Mouse (Mus musculus) CH12.LX (cell line): Measurements from ENCODE around the gene Gjb5. TPM values are rescaled to one million over a fixed set of nuclear protein-coding genes. Genes with fewer than 3 reads are reported as not detected.

Experiments used
- DNase-seq: peaks from one replicate; pipeline ENCODE4 v3.0.0-alpha.2; 2013; ENCODE audit errors: extremely low read depth
- H3K27ac ChIP-seq: 2 replicates; pipeline ENCODE4 v1.5.1; 2012; ENCODE audit warnings: low read depth, mild to moderate bottlenecking, control low read depth, moderate library complexity; ENCODE audit not compliant: insufficient read depth
- H3K27me3 ChIP-seq: replicated peaks from 2 replicates; pipeline ENCODE3; 2012; ENCODE audit warnings: inconsistent platforms
- H3K36me3 ChIP-seq, 2 experiments: replicated peaks in 1 of 2; 2 replicates each; pipeline versions ENCODE3 to v1.6.1; 2012; ENCODE audit warnings: inconsistent platforms in 1 of 2, low read length in 1 of 2, mild to moderate bottlenecking in 1 of 2, mixed read lengths in 1 of 2, moderate library complexity in 1 of 2; ENCODE audit not compliant: control insufficient read depth in 1 of 2, insufficient read depth in 1 of 2
- H3K4me1 ChIP-seq, 2 experiments: 2 replicates each; pipeline ENCODE4 v1.6.1; 2012; ENCODE audit warnings: inconsistent platforms in 1 of 2, moderate library complexity in 1 of 2; ENCODE audit not compliant: insufficient read depth in 2 of 2, control insufficient read depth in 1 of 2
- H3K4me2 ChIP-seq: 2 replicates; pipeline ENCODE4 v1.6.1; 2012; ENCODE audit warnings: low read depth, mild to moderate bottlenecking, control low read depth; ENCODE audit not compliant: poor library complexity, insufficient read depth, severe bottlenecking
- H3K4me3 ChIP-seq, 3 experiments: fragments of 150-350 bp in 1 of 3; sonication (generic) in 1 of 3; replicated peaks in 1 of 3; 2 replicates each; pipeline versions ENCODE3 to v1.5.1; 2011 to 2012; ENCODE audit warnings: low read depth in 2 of 3, low read length in 2 of 3, mild to moderate bottlenecking in 2 of 3, moderate library complexity in 2 of 3, control low read depth in 1 of 3, improper control_type of control experiment in 1 of 3, inconsistent platforms in 1 of 3, mixed read lengths in 1 of 3; ENCODE audit not compliant: poor library complexity in 1 of 3
- H3K79me2 ChIP-seq: replicated peaks from 2 replicates; pipeline ENCODE4 v1.6.1; 2012; ENCODE audit warnings: mild to moderate bottlenecking, moderate library complexity; ENCODE audit not compliant: control insufficient read depth, poor library complexity, insufficient read depth, severe bottlenecking; ENCODE audit errors: extremely low read depth
- H3K9ac ChIP-seq: 2 replicates; pipeline ENCODE4 v1.6.1; 2012; ENCODE audit warnings: low read depth, mild to moderate bottlenecking, control low read depth, moderate library complexity; ENCODE audit not compliant: insufficient read depth
- H3K9me3 ChIP-seq: replicated peaks from 2 replicates; pipeline ENCODE3; 2012; ENCODE audit warnings: low read length, inconsistent platforms, mixed read lengths
- BHLHE40 ChIP-seq: IDR thresholded peaks from 2 replicates; pipeline ENCODE4 v1.6.1; 2011; ENCODE audit warnings: mild to moderate bottlenecking, low read depth, low read length, improper control_type of control experiment
- CHD1 ChIP-seq: IDR thresholded peaks from 2 replicates; pipeline ENCODE4 v1.6.1; 2012; ENCODE audit warnings: low read depth, low read length, improper control_type of control experiment, inconsistent platforms
- CHD2 ChIP-seq: IDR thresholded peaks from 2 replicates; pipeline ENCODE4 v1.6.1; 2011; ENCODE audit warnings: low read length, improper control_type of control experiment
- CTCF ChIP-seq, 2 experiments: IDR thresholded peaks in 1 of 2; conservative IDR thresholded peaks in 1 of 2; 2 replicates each; pipeline ENCODE4 v1.5.1; 2011 to 2012; ENCODE audit warnings: low read depth in 2 of 2, low read length in 2 of 2, improper control_type of control experiment in 1 of 2, inconsistent platforms in 1 of 2, mild to moderate bottlenecking in 1 of 2, moderate library complexity in 1 of 2
- ELF1 ChIP-seq: IDR thresholded peaks from 2 replicates; pipeline ENCODE4 v1.6.1; 2014; ENCODE audit warnings: low read depth, mild to moderate bottlenecking, inconsistent platforms, low read length, improper control_type of control experiment
- EP300 ChIP-seq: IDR thresholded peaks from 2 replicates; pipeline ENCODE4 v1.6.1; 2011; ENCODE audit warnings: low read length, improper control_type of control experiment
- GABPA ChIP-seq: IDR thresholded peaks from 2 replicates; pipeline ENCODE4 v1.6.1; 2012; ENCODE audit warnings: low read depth, low read length, improper control_type of control experiment, inconsistent platforms; ENCODE audit not compliant: insufficient replicate concordance
- IRF4 ChIP-seq: IDR thresholded peaks from 2 replicates; pipeline ENCODE4 v1.6.1; 2014; ENCODE audit warnings: low read depth, mild to moderate bottlenecking, inconsistent platforms, low read length, improper control_type of control experiment
- JUN ChIP-seq: IDR thresholded peaks from 2 replicates; pipeline ENCODE4 v1.6.1; 2011; ENCODE audit warnings: low read depth, mild to moderate bottlenecking, low read length, improper control_type of control experiment, moderate library complexity; ENCODE audit not compliant: insufficient read depth
- MEF2A ChIP-seq: IDR thresholded peaks from 2 replicates; pipeline ENCODE4 v1.6.1; 2014; ENCODE audit warnings: low read depth, mild to moderate bottlenecking, inconsistent platforms, low read length, improper control_type of control experiment, borderline replicate concordance
- MYC ChIP-seq: IDR thresholded peaks from 2 replicates; pipeline ENCODE4 v1.6.1; 2011; ENCODE audit warnings: low read depth, mild to moderate bottlenecking, improper control_type of control experiment, low read length
- NELFE ChIP-seq: IDR thresholded peaks from 2 replicates; pipeline ENCODE4 v1.6.1; 2011; ENCODE audit warnings: low read depth, low read length, improper control_type of control experiment
- NRF1 ChIP-seq: IDR thresholded peaks from 2 replicates; pipeline ENCODE4 v1.6.1; 2014; ENCODE audit warnings: low read depth, mild to moderate bottlenecking, inconsistent platforms, low read length, improper control_type of control experiment, moderate library complexity
- POLR2AphosphoS2 ChIP-seq: IDR thresholded peaks from 2 replicates; pipeline ENCODE4 v1.6.1; 2011; ENCODE audit warnings: low read depth, low read length, improper control_type of control experiment
- RAD21 ChIP-seq: IDR thresholded peaks from 2 replicates; pipeline ENCODE4 v1.6.1; 2011; ENCODE audit warnings: low read depth, mild to moderate bottlenecking, low read length, improper control_type of control experiment, moderate library complexity
- SIN3A ChIP-seq: IDR thresholded peaks from 2 replicates; pipeline ENCODE4 v1.6.1; 2012; ENCODE audit warnings: low read length, improper control_type of control experiment, inconsistent platforms
- SMC3 ChIP-seq: IDR thresholded peaks from 2 replicates; pipeline ENCODE4 v1.6.1; 2011; ENCODE audit warnings: low read depth, low read length, improper control_type of control experiment
- UBTF ChIP-seq: IDR thresholded peaks from 2 replicates; pipeline ENCODE4 v1.6.1; 2012; ENCODE audit warnings: low read depth, mild to moderate bottlenecking, inconsistent platforms, low read length, improper control_type of control experiment, moderate library complexity
- USF2 ChIP-seq: conservative IDR thresholded peaks from 2 replicates; pipeline ENCODE4 v1.6.1; 2011; ENCODE audit warnings: low read depth, low read length, improper control_type of control experiment
- ZC3H11A ChIP-seq: IDR thresholded peaks from 2 replicates; pipeline ENCODE4 v1.6.1; 2012; ENCODE audit warnings: low read depth, mild to moderate bottlenecking, inconsistent platforms, low read length, improper control_type of control experiment
- ZMIZ1 ChIP-seq: IDR thresholded peaks from 2 replicates; pipeline ENCODE4 v1.6.1; 2012; ENCODE audit warnings: low read depth, mild to moderate bottlenecking, inconsistent platforms, low read length, improper control_type of control experiment
- ZNF384 ChIP-seq: IDR thresholded peaks from 2 replicates; pipeline ENCODE4 v1.6.1; 2012; ENCODE audit warnings: low read depth, low read length, improper control_type of control experiment, inconsistent platforms
- dilution Hi-C: fragments of 300-500 bp; cut with MboI; formaldehyde crosslinking; loops from 2 replicates; pipeline ENCODE4 v1.14.3; 2020; ENCODE audit warnings: low sequenced_read_pairs; ENCODE audit not compliant: extremely low pct_unique_long_range_greater_than_20kb, extremely low pct_ligation_motif_present
- in situ Hi-C: fragments of 300-500 bp; cut with MboI; formaldehyde crosslinking; loops from 3 replicates; pipeline ENCODE4 v1.14.3; 2019; ENCODE audit warnings: low sequenced_read_pairs, low pct_ligation_motif_present, low pct_unique_long_range_greater_than_20kb, mixed read lengths
- polyA plus RNA-seq: library from polyadenylated mRNA; unstranded; fragments of >175 nt; gene quantifications from 2 replicates; pipeline ENCODE4 v1.2.1, GENCODE M21; 2012; ENCODE audit warnings: low read depth; ENCODE audit not compliant: insufficient read length
- total RNA-seq, 2 experiments: library from RNA; depleted of rRNA; stranded (reverse); fragments of 300-350 nt in 1 of 2; fragments of >200 nt in 1 of 2; gene quantifications; 2 replicates each; pipeline ENCODE4 v1.2.3; 2012 to 2014

The Gjb5 gene
- total and polyA plus RNA-seq, 3 experiments, result 0.34 to 0.50 TPM; not detected in 1

- Histone ChIP-seq H3K4me2 (no peak overlapping the region), H3K27ac (no peak overlapping the region), H3K9me3 (no peaks in the 10 kb centered on the region), H3K4me3 (no peak overlapping the region), H3K4me1 (peaks cover 0 to 9% of the 10 kb centered on the region in 2 experiments; a peak in 1 of 4 replicates), H3K9ac (no peak overlapping the region), H3K79me2 (no peaks in the 10 kb centered on the region), H3K36me3 (no peaks in the 10 kb centered on the region), H3K27me3 (peaks cover 41% of the 10 kb centered on the region)
- dilution Hi-C loops (no loop called here), in situ Hi-C loops (no loop called here)
- DNase-seq, result no peak
- TF ChIP-seq CHD2, result no peak
- TF ChIP-seq BHLHE40, result no peak
- TF ChIP-seq MYC, result no peak
- TF ChIP-seq RAD21, result no peak
Observed at GRCm38 (mm10) chr4:127312349-127312748, 45.6 kb downstream of the Gjb5 start.

GRCm38 (mm10) chr4:127311561-127311960 is 46.4 kb downstream of the Gjb5 start:
- Histone ChIP-seq H3K9me3 (no peaks in the 10 kb centered on the region), H3K36me3 (no peaks in the 10 kb centered on the region), H3K27ac (no peak overlapping the region), H3K79me2 (no peaks in the 10 kb centered on the region), H3K9ac (no peak overlapping the region), H3K4me3 (no peak overlapping the region), H3K27me3 (peaks cover 41% of the 10 kb centered on the region), H3K4me2 (no peak overlapping the region)
- no peak for DNase-seq
- in situ Hi-C loops, result no loop called here
- TF ChIP-seq CTCF (conservative IDR thresholded peaks at IDR 0.05 in 1 of 2, IDR thresholded peaks at IDR 0.05 in 1 of 2; ENCODE audit: low read depth in 2 of 2, low read length in 2 of 2), result no peak
- TF ChIP-seq NELFE, result no peak
- no peak for TF ChIP-seq SIN3A
- no peak for TF ChIP-seq NRF1
- no peak for TF ChIP-seq ZMIZ1
- no peak for TF ChIP-seq IRF4
- TF ChIP-seq RAD21, result no peak
- TF ChIP-seq MEF2A, result no peak
- TF ChIP-seq UBTF, result no peak
- no peak for TF ChIP-seq USF2
- TF ChIP-seq SMC3, result no peak
- no peak for TF ChIP-seq GABPA
- TF ChIP-seq ELF1, result no peak
- no peak for TF ChIP-seq EP300
- TF ChIP-seq JUN, result no peak
- no peak for TF ChIP-seq ZNF384
- no peak for TF ChIP-seq ZC3H11A
- TF ChIP-seq CHD1, result no peak
- TF ChIP-seq POLR2AphosphoS2, result no peak
- TF ChIP-seq, all 38 proteins: peak for 0
- H3K4me1 ChIP-seq, result peaks cover 0 to 9% of the 10 kb centered on the region in 2 experiments; a peak in 1 of 4 replicates
- dilution Hi-C loops, result no loop called here
